Mouse (Mus musculus) left cerebral cortex, adult 11 months (tissue): ENCODE results near the gene Tmprss9.

ENCODE experiments used
- DNase-seq: peaks from one replicate; pipeline ENCODE4 v3.0.0; 2022; ENCODE audit warnings: low spot score

Tmprss9 gene

GRCm38 (mm10) chr10:80937646-80938045 is 66.0 kb downstream of the Tmprss9 start:
- no peak for DNase-seq

- DNase-seq = no peak
These were observed 67.3 kb downstream of the Tmprss9 start for GRCm38 (mm10) chr10:80938831-80939550.

GRCm38 (mm10) chr10:80939671-80940070 is 68.0 kb downstream of the Tmprss9 start:
- peak; percentile 78 for DNase-seq

- DNase-seq = no peak
These were observed 68.8 kb downstream of the Tmprss9 start for GRCm38 (mm10) chr10:80940320-80940987.

GRCm38 (mm10) chr10:80940988-80941347 is 69.3 kb downstream of the Tmprss9 start:
- no peak for DNase-seq

GRCm38 (mm10) chr10:80942919-80943318 is 71.3 kb downstream of the Tmprss9 start:
- DNase-seq = no peak

GRCm38 (mm10) chr10:80943701-80944100 is 72.1 kb downstream of the Tmprss9 start:
- DNase-seq = no peak

GRCm38 (mm10) chr10:80944231-80944630 is 72.6 kb downstream of the Tmprss9 start:
- no peak for DNase-seq

- DNase-seq = no peak
These were observed 75.2 kb downstream of the Tmprss9 start for GRCm38 (mm10) chr10:80946684-80947437.

- DNase-seq = no peak
These were observed 76.2 kb downstream of the Tmprss9 start for GRCm38 (mm10) chr10:80947802-80948201.

GRCm38 (mm10) chr10:80948570-80948969 is 76.9 kb downstream of the Tmprss9 start:
- no peak for DNase-seq

GRCm38 (mm10) chr10:80949081-80949480 is 77.4 kb downstream of the Tmprss9 start:
- DNase-seq = no peak
